Mouse (Mus musculus) brain, embryonic 14.5 days (tissue): ENCODE measurements around the gene Atf6b. TPM values are rescaled to one million over a fixed set of nuclear protein-coding genes. Genes with fewer than 3 reads are reported as not detected.

Experiments used
- DNase-seq: peaks from one replicate; pipeline ENCODE4 v3.0.0-alpha.2; 2011; ENCODE audit warnings: low read depth
- CTCF ChIP-seq: fragments of 200-500 bp; IDR thresholded peaks from 2 replicates; pipeline ENCODE4 v1.5.1; 2012; ENCODE audit warnings: inconsistent platforms, mild to moderate bottlenecking, moderate library complexity, borderline replicate concordance; ENCODE audit not compliant: insufficient read depth, insufficient read length; ENCODE audit errors: extremely low read depth
- POLR2A ChIP-seq: fragments of 200-500 bp; IDR thresholded peaks from 2 replicates; pipeline ENCODE4 v1.6.1; 2012; ENCODE audit warnings: mild to moderate bottlenecking, inconsistent platforms, borderline replicate concordance; ENCODE audit not compliant: poor library complexity, insufficient read depth, insufficient read length, severe bottlenecking; ENCODE audit errors: extremely low read depth
- polyA plus RNA-seq: library from polyadenylated mRNA; depleted of rRNA; stranded (reverse); fragments of >200 nt; gene quantifications from 2 replicates; pipeline ENCODE4 v1.2.3, GENCODE M21; 2012

Gene Atf6b
- polyA plus RNA-seq, 1 experiment, result 113 TPM

DNA sequence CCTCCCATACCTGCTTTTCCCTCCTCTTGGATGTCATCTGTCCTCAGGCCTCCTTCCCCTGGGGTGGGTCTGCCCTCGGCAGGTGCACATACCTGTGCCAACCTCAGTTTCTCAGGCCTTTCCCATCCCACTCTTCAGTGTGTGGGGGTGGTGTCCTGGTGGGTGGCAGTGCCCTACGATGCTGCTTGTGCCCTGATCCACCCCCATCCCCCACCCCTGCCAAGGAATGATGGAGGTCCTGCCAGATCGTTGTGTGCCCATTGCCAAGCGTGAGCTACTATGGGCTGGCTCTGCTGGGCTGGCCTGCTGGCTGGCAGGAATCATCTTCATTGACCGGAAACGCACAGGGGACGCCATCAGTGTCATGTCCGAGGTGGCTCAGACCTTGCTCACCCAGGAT is 35.9 kb upstream of the Atf6b start:
- DNase-seq, result no peak
- TF ChIP-seq CTCF (no peak), POLR2A (no peak)

DNA sequence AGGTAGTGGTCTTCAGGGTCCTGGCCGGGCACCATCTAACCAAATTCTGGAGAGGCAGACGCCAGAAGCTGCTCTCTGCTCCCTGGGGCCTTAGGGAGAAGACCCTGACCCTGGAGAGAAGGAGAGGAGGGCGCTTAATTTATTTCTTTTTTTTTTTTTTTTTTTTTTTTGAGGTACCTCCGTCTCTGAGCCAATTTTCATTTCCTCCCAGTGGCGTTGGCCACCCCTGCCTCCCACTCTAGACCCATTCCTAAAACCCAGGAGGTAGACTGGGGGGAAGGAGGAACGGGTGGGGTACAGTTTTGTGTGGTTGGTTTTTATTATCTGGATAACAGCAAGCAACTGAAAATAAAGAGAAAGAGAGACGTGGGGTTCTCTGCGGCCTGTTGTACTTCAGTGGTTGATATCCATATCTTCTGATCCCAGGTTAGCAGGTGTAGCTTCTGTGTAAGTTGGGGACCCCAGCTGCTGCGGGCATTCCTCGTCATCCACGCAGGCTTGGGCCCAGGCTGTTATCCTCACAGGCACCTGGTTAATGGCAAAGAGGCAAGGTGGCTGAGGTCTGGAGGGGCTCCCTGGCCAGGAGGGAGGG is 33.8 kb upstream of the Atf6b start:
- no peak for TF ChIP-seq CTCF
- no peak for TF ChIP-seq POLR2A

DNA sequence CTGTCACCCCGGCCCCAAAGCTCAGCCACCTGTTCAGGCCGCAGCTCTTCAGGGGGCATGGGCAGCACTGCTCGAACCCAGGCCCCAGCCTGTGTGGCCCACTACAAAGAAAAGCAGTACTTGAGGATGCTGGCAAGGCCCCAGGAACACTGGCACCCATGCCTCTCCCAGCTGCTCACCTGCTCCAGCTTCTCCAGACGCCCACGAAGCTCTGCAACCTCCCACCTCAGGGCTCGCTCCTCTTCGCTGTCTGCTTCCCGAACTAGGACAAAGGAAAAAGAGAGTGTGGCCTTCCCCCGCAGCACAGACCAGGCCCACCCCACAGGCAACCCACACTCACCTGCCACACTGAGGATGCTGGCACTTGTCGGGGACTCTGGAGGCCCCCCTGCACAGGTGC is 33.1 kb upstream of the Atf6b start:
- DNase-seq, result no peak
- TF ChIP-seq CTCF (no peak), POLR2A (no peak)

More for the DNA sequence above, 33.8 kb upstream of the Atf6b start:
- no peak for DNase-seq

DNA sequence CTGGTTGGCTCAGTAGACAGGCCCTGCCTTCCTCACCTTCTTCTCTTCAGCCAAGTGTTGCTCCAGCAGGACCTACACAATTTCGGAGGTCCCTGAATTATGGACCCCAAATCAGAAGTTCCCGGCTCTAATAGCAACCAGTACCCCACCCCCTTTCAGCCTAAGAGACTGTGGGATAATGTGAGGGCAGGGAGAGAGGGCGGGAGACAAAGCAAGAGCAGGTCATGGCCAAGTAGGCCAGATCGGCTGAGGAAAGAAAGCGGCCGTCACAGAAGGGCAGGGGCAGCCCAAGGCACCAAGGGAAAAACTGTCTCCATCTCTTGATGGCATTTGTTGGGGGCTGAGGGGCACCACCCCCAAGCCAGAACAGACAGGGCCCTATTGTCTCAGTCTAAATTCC is 31.1 kb upstream of the Atf6b start, which contains the start of gene Egfl8:
Gene Egfl8 (minus strand): TSS at position 101 of the 400 bp plus-strand sequence.
- no peak for TF ChIP-seq POLR2A
- TF ChIP-seq CTCF, result no peak
- no peak for DNase-seq

DNA sequence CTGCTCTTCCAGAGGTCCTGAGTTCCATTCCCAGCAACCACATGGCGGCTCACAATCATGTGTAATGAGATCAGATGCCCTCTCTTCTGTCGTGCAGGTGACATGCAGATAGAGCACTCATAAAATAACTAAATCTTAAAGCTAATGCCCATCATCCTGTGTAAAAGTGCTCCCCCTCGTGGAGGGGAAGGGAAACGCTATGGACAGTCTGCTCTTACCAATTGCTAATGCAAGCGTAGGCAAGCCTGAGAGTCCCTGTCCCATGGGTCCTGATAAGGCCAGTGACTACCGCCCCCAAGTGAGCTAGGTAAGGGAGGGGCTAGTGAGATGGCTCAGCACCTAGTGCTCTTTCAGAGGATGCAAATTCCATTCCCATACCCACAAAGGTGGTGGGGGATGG is 27.9 kb upstream of the Atf6b start:
- TF ChIP-seq POLR2A (no peak), CTCF (peak; percentile 71; the same call in 1 of the 2 replicates)
- DNase-seq, result peak; percentile 65

DNA sequence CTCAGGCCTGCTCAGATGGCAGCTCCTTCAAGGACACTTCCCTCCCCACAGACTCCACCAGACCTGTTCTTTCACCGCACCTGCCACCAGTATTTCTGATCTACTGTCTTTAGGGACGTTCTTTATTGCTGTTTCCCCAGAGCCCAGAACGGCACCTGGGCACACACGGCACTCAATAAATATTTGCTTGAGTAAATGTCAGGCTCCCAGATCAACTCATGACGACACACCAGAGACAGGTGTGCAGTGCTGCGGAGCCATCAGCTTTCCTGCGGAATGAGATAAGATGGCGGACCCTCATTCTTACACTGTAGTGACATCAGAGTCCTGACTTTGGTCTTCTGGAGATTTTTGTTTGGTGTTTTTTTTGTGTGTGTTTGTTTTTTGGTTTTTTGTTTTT is 25.9 kb upstream of the Atf6b start:
- no peak for DNase-seq
- TF ChIP-seq POLR2A, result no peak
- no peak for TF ChIP-seq CTCF

DNA sequence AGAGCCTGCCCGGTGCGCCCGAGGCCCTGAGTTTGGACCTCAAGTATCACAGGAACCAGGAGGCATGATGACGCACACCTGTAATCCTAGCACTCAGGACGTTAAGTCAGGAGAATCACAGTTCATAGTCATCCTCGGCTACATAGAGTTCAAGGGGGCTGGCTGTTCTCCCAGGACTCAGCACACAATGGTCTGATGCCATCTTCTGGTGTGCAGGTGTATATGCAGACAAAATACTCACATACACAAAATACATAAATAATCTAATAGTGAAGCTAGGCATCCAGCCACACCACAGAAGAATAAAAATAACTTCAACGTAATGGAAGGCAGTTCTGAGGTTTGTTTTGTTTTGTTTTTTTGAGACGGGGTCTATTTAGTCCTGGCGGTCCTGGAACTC is 23.8 kb upstream of the Atf6b start:
- TF ChIP-seq POLR2A, result no peak
- no peak for TF ChIP-seq CTCF
- DNase-seq, result no peak

DNA sequence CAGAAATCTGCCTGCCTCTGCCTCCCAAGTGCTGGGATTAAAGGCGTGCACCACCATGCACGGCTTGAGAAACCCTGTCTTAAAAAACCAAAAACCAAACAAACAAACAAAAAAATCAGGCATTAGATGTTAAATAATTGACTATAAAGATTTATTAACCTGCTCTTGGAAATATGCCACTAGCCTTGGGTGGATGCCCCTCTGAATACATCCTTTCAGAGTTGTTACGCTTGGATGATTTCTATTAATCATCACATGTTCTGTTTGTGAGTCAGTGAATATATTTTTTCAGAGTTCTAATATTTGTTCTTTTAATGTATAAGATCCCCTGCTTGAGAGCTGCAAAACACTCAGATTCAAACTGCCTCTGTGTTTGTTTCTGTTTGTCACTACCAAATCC is 22.0 kb upstream of the Atf6b start:
- no peak for DNase-seq
- TF ChIP-seq CTCF, result no peak
- no peak for TF ChIP-seq POLR2A

DNA sequence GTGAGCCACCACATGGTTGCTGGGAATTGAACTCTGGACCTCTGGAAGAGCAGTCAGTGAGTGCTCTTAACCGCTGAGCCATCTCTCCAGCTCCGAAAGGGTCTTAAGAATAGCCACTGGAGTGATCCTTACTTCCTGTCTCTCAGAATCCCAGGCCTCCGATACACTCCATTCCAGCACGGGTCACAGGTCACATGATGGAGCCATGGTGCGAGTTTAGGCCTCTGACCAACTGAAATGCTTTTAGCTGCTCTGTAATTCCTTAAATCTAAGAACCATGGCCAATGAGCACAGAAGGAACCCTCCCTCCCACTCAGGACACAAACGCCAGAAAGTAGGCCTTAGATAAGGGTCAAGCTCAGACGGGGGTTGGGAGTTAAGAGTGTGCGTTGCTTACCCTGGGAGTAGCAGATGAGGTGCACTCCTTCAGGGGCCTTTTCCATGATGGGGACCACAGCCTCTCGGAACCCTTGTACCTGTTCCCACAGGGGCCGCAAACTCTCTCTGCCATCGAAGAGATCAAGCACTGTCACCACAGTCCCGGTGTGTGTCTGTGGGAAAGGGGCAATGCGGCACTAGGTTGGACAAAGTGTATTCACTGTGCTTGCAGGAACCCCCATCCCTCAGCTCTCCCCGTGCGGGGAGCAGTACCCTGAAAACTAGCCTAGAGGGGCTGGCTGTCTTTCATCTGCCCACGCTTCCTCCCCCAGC is 20.7 kb upstream of the Atf6b start:
- TF ChIP-seq POLR2A (no peak), CTCF (no peak)
- DNase-seq, result no peak

DNA sequence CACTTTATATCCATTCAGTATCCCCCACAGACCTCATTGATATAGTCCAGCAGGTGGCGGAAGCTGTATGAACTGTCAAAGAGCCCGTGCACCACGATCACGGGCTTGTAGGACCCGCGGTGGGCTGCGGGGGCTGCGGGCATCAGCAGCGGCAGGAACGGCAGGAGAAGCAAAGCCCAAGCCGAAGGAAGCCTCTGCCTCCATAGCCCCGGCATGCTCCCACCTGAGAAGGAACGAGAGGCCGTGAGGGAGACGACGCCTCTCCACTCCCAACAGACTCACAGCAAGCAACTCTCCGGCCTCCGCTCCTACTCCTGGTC is 20.2 kb upstream of the Atf6b start:
- DNase-seq, result peak; percentile 80
- no peak for TF ChIP-seq POLR2A
- TF ChIP-seq CTCF, result peak; percentile 59; the same call in 1 of the 2 replicates

DNA sequence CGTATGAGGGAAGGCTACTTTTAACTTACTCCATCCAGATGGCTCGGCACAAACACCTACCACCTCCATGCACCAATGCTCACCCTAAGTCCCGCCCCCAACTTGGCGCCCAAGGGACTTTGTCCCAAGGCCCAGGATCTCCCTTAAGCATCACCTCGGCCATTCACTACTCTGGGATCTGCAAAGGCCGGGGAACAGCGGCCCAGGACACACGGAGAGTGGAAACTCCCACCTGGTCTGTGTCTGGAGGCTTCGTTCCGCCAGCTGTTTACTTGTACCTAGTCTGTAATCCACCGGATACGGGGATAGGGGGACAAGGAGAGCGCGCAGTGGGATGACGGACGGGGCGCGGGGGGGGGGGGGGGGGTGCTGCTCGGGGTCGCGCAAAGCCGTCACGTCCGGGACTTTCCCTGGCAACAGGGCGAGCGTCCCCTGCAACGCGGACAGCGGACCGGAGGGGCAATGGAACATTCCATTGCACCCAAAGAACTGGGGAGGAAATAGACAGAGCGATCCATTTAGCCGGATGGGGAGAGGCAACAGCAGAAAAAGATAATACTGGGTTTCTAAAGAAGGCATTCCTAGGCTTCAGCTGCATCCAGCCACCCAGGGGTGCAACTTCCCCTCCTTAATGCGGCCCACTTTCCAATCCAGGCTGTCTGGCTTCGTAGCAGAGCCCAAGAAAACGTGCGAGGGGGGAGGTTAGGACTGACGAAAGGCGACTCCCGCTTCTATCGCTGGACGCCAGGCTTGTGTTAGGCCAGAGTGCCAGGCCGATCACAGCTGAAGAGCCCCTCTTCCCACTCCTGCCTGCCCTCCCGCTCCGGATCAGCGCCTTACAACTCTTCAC is 19.6 kb upstream of the Atf6b start:
- no peak for TF ChIP-seq POLR2A
- TF ChIP-seq CTCF, result no peak
- DNase-seq, result peak; percentile 97
